Mouse (Mus musculus): ENCODE measurements around the gene Procr. TPM values are rescaled to one million over a fixed set of nuclear protein-coding genes. Genes with fewer than 3 reads are reported as not detected.

Gene Procr
- polyA plus RNA-seq, 1 experiment from 2014 or later: 8.0 TPM

Other genes with a start within 250 kb of the Procr start
- 18.8 and 19.8 TPM in 2 replicates for gene Acss2, start 233.2 kb upstream of the Procr start, polyA plus RNA-seq (2014; fragmentation: Nextera tagmentation; extraction: Ambion mirVana)
- gene Ggt7, start 232.9 kb upstream of the Procr start, polyA plus RNA-seq (2014; fragmentation: Nextera tagmentation; extraction: Ambion mirVana): 0.76 and 0.85 TPM in 2 replicates
- gene Gss, start 158.3 kb upstream of the Procr start, polyA plus RNA-seq (2014; fragmentation: Nextera tagmentation; extraction: Ambion mirVana): 22.2 and 23.9 TPM in 2 replicates
- 26.5 and 27.3 TPM in 2 replicates for gene Myh7b, start 139.9 kb upstream of the Procr start, polyA plus RNA-seq (2014; fragmentation: Nextera tagmentation; extraction: Ambion mirVana)
- 94.3 and 108 TPM in 2 replicates for gene Trpc4ap, start 58.7 kb upstream of the Procr start, polyA plus RNA-seq (2014; fragmentation: Nextera tagmentation; extraction: Ambion mirVana)
- gene Edem2, start 21.6 kb upstream of the Procr start, polyA plus RNA-seq (2014; fragmentation: Nextera tagmentation; extraction: Ambion mirVana): 25.4 and 28.7 TPM in 2 replicates
- not detected in 2 replicates for gene Gm17581, start 15.3 kb upstream of the Procr start, polyA plus RNA-seq (2014; fragmentation: Nextera tagmentation; extraction: Ambion mirVana)
- gene Mmp24, start 24.2 kb downstream of the Procr start, polyA plus RNA-seq (2014; fragmentation: Nextera tagmentation; extraction: Ambion mirVana): not detected in 2 replicates
- gene BC029722, start 68.3 kb downstream of the Procr start, polyA plus RNA-seq (2014; fragmentation: Nextera tagmentation; extraction: Ambion mirVana): 9.3 and 10.3 TPM in 2 replicates
- 115 and 130 TPM in 2 replicates for gene Eif6, start 75.8 kb downstream of the Procr start, polyA plus RNA-seq (2014; fragmentation: Nextera tagmentation; extraction: Ambion mirVana)
- gene Fam83c, start 83.7 kb downstream of the Procr start, polyA plus RNA-seq (2014; fragmentation: Nextera tagmentation; extraction: Ambion mirVana): 0.07 and 0.16 TPM in 2 replicates
- gene Uqcc1, start 179.2 kb downstream of the Procr start, polyA plus RNA-seq (2014; fragmentation: Nextera tagmentation; extraction: Ambion mirVana): 110 and 116 TPM in 2 replicates
- gene Gm15557, start 189.6 kb downstream of the Procr start, polyA plus RNA-seq (2014; fragmentation: Nextera tagmentation; extraction: Ambion mirVana): not detected in 2 replicates
- 0.27 and 0.44 TPM in 2 replicates for gene Gdf5, start 194.2 kb downstream of the Procr start, polyA plus RNA-seq (2014; fragmentation: Nextera tagmentation; extraction: Ambion mirVana)
- gene Cep250, start 205.3 kb downstream of the Procr start, polyA plus RNA-seq (2014; fragmentation: Nextera tagmentation; extraction: Ambion mirVana): 6.9 and 7.2 TPM in 2 replicates

All from heart, embryonic 14.5 days (tissue).